In the genomic region with DNA sequence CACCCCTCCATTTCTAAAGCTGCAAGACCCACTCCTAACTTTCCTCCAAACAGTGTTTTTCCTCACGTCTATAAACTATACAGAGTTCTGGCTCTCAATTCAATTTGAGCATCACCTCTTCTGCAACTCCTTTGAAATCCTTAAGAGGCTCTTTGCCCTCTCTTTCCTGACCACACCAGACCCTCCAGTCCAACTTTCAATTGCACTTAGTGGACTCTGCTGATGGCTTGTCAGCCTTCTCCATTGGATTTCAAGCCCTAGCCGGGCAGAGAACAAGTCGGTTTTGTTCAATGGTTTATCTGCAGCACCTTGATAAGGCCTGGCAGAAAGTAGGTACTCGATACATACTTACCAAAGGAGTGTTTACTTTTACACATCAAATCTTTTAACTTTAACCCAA, we compare ENCODE assay signal across 24 mouse cellular contexts.
DNase-seq lines count a peak whose midpoint lies in the region; ATAC-seq and TF ChIP-seq lines count a peak whose summit lies in the region.
"Had no signal": no experiment of that assay in that cellular context is flagged by ENCODE, and none has a peak within 500 bp of the region (broad histone marks: within the 10 kb centered on the region; RNA-seq: fewer than 3 reads in every experiment).

No protein-coding gene starts in this region.

- DNase-seq in lung, embryonic 14.5 days, result peak; percentile 28
- DNase-seq in lung, postnatal 4 days, result no peak
- DNase-seq in lung, postnatal 25 days (ENCODE audit: low spot score), result no peak
- peak; percentile 5 for DNase-seq in lung, postnatal 36 days
- no peak for DNase-seq in lung, adult 18-20 months
- DNase-seq: adrenal gland, adult 8-10 months; adrenal gland, postnatal 14 days; adrenal gland, postnatal 36 days; B cell, adult 2 months; cerebellum, adult 11-12 months; cerebellum, adult 2 months; cerebellum, adult 9-10 months; cerebellum, postnatal 10 days; cerebellum, postnatal 25 days had no signal

- H3K4me3 ChIP-seq in lung, embryonic 14.5 days (ENCODE audit: low read depth, low read length), result no peak overlapping the region
- no peak overlapping the region for H3K4me3 ChIP-seq in lung, embryonic 16.5 days (ENCODE audit: low read length)
- H3K4me3 ChIP-seq: embryonic facial prominence, embryonic 10.5 days; embryonic facial prominence, embryonic 12.5 days; forebrain, embryonic 13.5 days; forebrain, embryonic 15.5 days had no signal

- H3K4me1 ChIP-seq in lung, embryonic 14.5 days (ENCODE audit: insufficient read depth), result no peaks in the 10 kb centered on the region
- H3K4me1 ChIP-seq in lung, embryonic 16.5 days (replicated peaks; ENCODE audit: control insufficient read depth, insufficient read depth, low read length), result no peaks in the 10 kb centered on the region
- H3K4me1 ChIP-seq: embryonic facial prominence, embryonic 10.5 days; embryonic facial prominence, embryonic 12.5 days; forebrain, embryonic 13.5 days; forebrain, embryonic 15.5 days had no signal

- H3K9me3 ChIP-seq in lung, embryonic 14.5 days (ENCODE audit: low read depth, low read length), result no peaks in the 10 kb centered on the region
- H3K9me3 ChIP-seq in lung, embryonic 16.5 days (ENCODE audit: control insufficient read depth, low read length), result no peaks in the 10 kb centered on the region
- H3K9me3 ChIP-seq: embryonic facial prominence, embryonic 10.5 days; embryonic facial prominence, embryonic 12.5 days; forebrain, embryonic 13.5 days; forebrain, embryonic 15.5 days; G1E had no signal

- no peak for TF ChIP-seq CTCF in lung, embryonic 14.5 days (IDR thresholded peaks at IDR 0.05; ENCODE audit: low read depth)

- no peaks in the 10 kb centered on the region for H3K36me3 ChIP-seq in lung, embryonic 14.5 days (ENCODE audit: insufficient read depth)
- no peaks in the 10 kb centered on the region for H3K36me3 ChIP-seq in lung, embryonic 16.5 days (ENCODE audit: control insufficient read depth, insufficient read depth, low read length)
- H3K36me3 ChIP-seq: embryonic facial prominence, embryonic 10.5 days; embryonic facial prominence, embryonic 12.5 days; forebrain, embryonic 15.5 days; G1E had no signal

- no peaks in the 10 kb centered on the region for H3K27me3 ChIP-seq in lung, embryonic 14.5 days (ENCODE audit: insufficient read depth, low read length)
- H3K27me3 ChIP-seq in lung, embryonic 16.5 days (ENCODE audit: control insufficient read depth, insufficient read depth, low read depth, low read length), result no peaks in the 10 kb centered on the region
- H3K27me3 ChIP-seq: CH12.LX; embryonic facial prominence, embryonic 12.5 days; forebrain, embryonic 13.5 days; forebrain, embryonic 15.5 days; Patski had no signal

- H3K27ac ChIP-seq in lung, embryonic 14.5 days (ENCODE audit: low read depth), result no peak overlapping the region
- no peak overlapping the region for H3K27ac ChIP-seq in lung, embryonic 16.5 days (ENCODE audit: low read length)
- H3K27ac ChIP-seq: embryonic facial prominence, embryonic 10.5 days; embryonic facial prominence, embryonic 12.5 days; forebrain, embryonic 13.5 days; forebrain, embryonic 15.5 days had no signal

- H3K9ac ChIP-seq in lung, embryonic 14.5 days, result no peak overlapping the region
- H3K9ac ChIP-seq in lung, embryonic 16.5 days (ENCODE audit: low read length), result no peak overlapping the region
- H3K9ac ChIP-seq: embryonic facial prominence, embryonic 12.5 days; forebrain, embryonic 13.5 days; forebrain, embryonic 15.5 days had no signal

- ATAC-seq in lung, embryonic 14.5 days (ENCODE audit: insufficient read depth), result peak; percentile 44; the same call in 1 of the 2 replicates
- peak; percentile 91 for ATAC-seq in lung, embryonic 16.5 days (ENCODE audit: low read depth)
- ATAC-seq: activated CD4-positive, CD25-positive, alpha-beta regulatory T cell, adult 4 months; CD4-positive, CD25-positive, alpha-beta regulatory T cell, adult 4 months; forebrain, embryonic 13.5 days; forebrain, embryonic 15.5 days; Patski had no signal

- WGBS in lung, embryonic 14.5 days, result 40% methylated on average over 4 of the region's 4 CpGs
- WGBS in lung, embryonic 16.5 days, result 48% methylated on average over 4 of the region's 4 CpGs

- H3K4me2 ChIP-seq in lung, embryonic 14.5 days, result no peak overlapping the region
- no peak overlapping the region for H3K4me2 ChIP-seq in lung, embryonic 16.5 days (ENCODE audit: low read depth, low read length)
- H3K4me2 ChIP-seq: embryonic facial prominence, embryonic 12.5 days; forebrain, embryonic 13.5 days; forebrain, embryonic 15.5 days had no signal

Comparison
In these comparisons a context has a peak if more than half of its experiments do, and no peak if none do; other contexts are left out.
1. DNase-seq: peak in lung, embryonic 14.5 days (single experiment) and lung, postnatal 36 days (single experiment); none in lung, postnatal 4 days (0 of 2), lung, postnatal 25 days (single experiment) and lung, adult 18-20 months (0 of 2).